Mouse (Mus musculus): Measurements from ENCODE around the gene Nucb1. TPM values are rescaled to one million over a fixed set of nuclear protein-coding genes. Genes with fewer than 3 reads are reported as not detected.

The Nucb1 gene
- total and polyA plus RNA-seq, 2 experiments = 68.1 to 307 TPM

GRCm38 (mm10) chr7:45475291-45475969, 34.8 kb downstream of the Nucb1 start:
- no peak overlapping the region for H3K4me3 ChIP-seq (ENCODE audit: insufficient read depth, low read depth, low read length)
- WGBS = 87% methylated on average over 16 of the region's 16 CpGs
- H3K36me3 ChIP-seq (ENCODE audit: control insufficient read depth, insufficient read depth, low read length) = peaks cover 44% of the 10 kb centered on the region
- DNase-seq (ENCODE audit: extremely low read depth, low read depth, low spot score) = no peak
- TF ChIP-seq POLR2A (IDR thresholded peaks at IDR 0.05; ENCODE audit: extremely low read depth, insufficient read depth, low read length) = no peak
- no peak for TF ChIP-seq CTCF (IDR thresholded peaks at IDR 0.05; ENCODE audit: low read depth, low read length)
- no peak overlapping the region for H3K27ac ChIP-seq (replicated peaks; ENCODE audit: insufficient read depth, low read depth, low read length)
- H3K9ac ChIP-seq (ENCODE audit: low read depth, low read length) = no peak overlapping the region
- no peaks in the 10 kb centered on the region for H3K79me2 ChIP-seq (ENCODE audit: control insufficient read depth, insufficient read depth, low read length)
- H3K27me3 ChIP-seq (ENCODE audit: control insufficient read depth, insufficient read depth, low read length) = no peaks in the 10 kb centered on the region
- H3K4me1 ChIP-seq (ENCODE audit: control insufficient read depth, insufficient read depth, low read length) = no peaks in the 10 kb centered on the region; the same call in 1 of the 2 replicates

- DNase-seq (ENCODE audit: extremely low read depth, low read depth, low spot score) = peak; percentile 65
- H3K27ac ChIP-seq (replicated peaks; ENCODE audit: insufficient read depth, low read depth, low read length) = no peak overlapping the region
- no peaks in the 10 kb centered on the region for H3K27me3 ChIP-seq (ENCODE audit: control insufficient read depth, insufficient read depth, low read length)
These were observed 39.3 kb downstream of the Nucb1 start for GRCm38 (mm10) chr7:45470869-45471268.

GRCm38 (mm10) chr7:45467090-45467670, 43.0 kb downstream of the Nucb1 start:
- Histone ChIP-seq H3K27ac (replicated peaks; ENCODE audit: insufficient read depth, low read depth, low read length) (no peak overlapping the region), H3K4me3 (ENCODE audit: insufficient read depth, low read depth, low read length) (no peak overlapping the region), H3K79me2 (ENCODE audit: control insufficient read depth, insufficient read depth, low read length) (peaks cover 16% of the 10 kb centered on the region; the same call in 1 of the 2 replicates), H3K4me1 (ENCODE audit: control insufficient read depth, insufficient read depth, low read length) (peaks cover 16% of the 10 kb centered on the region), H3K27me3 (ENCODE audit: control insufficient read depth, insufficient read depth, low read length) (no peaks in the 10 kb centered on the region), H3K9ac (ENCODE audit: low read depth, low read length) (no peak overlapping the region), H3K36me3 (ENCODE audit: control insufficient read depth, insufficient read depth, low read length) (peaks cover 6% of the 10 kb centered on the region)
- TF ChIP-seq CTCF (IDR thresholded peaks at IDR 0.05; ENCODE audit: low read depth, low read length) (no peak), POLR2A (IDR thresholded peaks at IDR 0.05; ENCODE audit: extremely low read depth, insufficient read depth, low read length) (no peak)
- WGBS = 43% methylated on average over 7 of the region's 7 CpGs
- no peak for DNase-seq (ENCODE audit: extremely low read depth, low read depth, low spot score)

More at GRCm38 (mm10) chr7:45470869-45471268, 39.3 kb downstream of the Nucb1 start:
- Histone ChIP-seq H3K9ac (ENCODE audit: low read depth, low read length) (no peak overlapping the region), H3K4me1 (ENCODE audit: control insufficient read depth, insufficient read depth, low read length) (peaks cover 4% of the 10 kb centered on the region), H3K4me3 (ENCODE audit: insufficient read depth, low read depth, low read length) (no peak overlapping the region), H3K79me2 (ENCODE audit: control insufficient read depth, insufficient read depth, low read length) (peaks cover 7% of the 10 kb centered on the region; the same call in 1 of the 2 replicates), H3K36me3 (ENCODE audit: control insufficient read depth, insufficient read depth, low read length) (peaks cover 22% of the 10 kb centered on the region)
- 23% methylated on average over 3 of the region's 3 CpGs for WGBS
- TF ChIP-seq POLR2A (IDR thresholded peaks at IDR 0.05; ENCODE audit: extremely low read depth, insufficient read depth, low read length) (no peak), CTCF (IDR thresholded peaks at IDR 0.05; ENCODE audit: low read depth, low read length) (peak; percentile 22; the same call in 1 of the 2 replicates)

- Histone ChIP-seq H3K27me3 (ENCODE audit: control insufficient read depth, insufficient read depth, low read length) (no peaks in the 10 kb centered on the region), H3K4me1 (ENCODE audit: control insufficient read depth, insufficient read depth, low read length) (peaks cover 18% of the 10 kb centered on the region), H3K36me3 (ENCODE audit: control insufficient read depth, insufficient read depth, low read length) (peaks cover 4% of the 10 kb centered on the region), H3K27ac (replicated peaks; ENCODE audit: insufficient read depth, low read depth, low read length) (peak within 1 kb of the TSS; percentile 74), H3K79me2 (ENCODE audit: control insufficient read depth, insufficient read depth, low read length) (peaks cover 16% of the 10 kb centered on the region; the same call in 1 of the 2 replicates), H3K4me3 (ENCODE audit: insufficient read depth, low read depth, low read length) (peak within 1 kb of the TSS; percentile 91), H3K9ac (ENCODE audit: low read depth, low read length) (peak within 1 kb of the TSS; percentile 91)
- DNase-seq (ENCODE audit: extremely low read depth, low read depth, low spot score) = peak; percentile 74
- WGBS = 1% methylated on average over 56 of the region's 58 CpGs
- TF ChIP-seq CTCF (IDR thresholded peaks at IDR 0.05; ENCODE audit: low read depth, low read length) = no peak
- TF ChIP-seq POLR2A (IDR thresholded peaks at IDR 0.05; ENCODE audit: extremely low read depth, insufficient read depth, low read length) = peak; percentile 48; the same call in 1 of the 2 replicates
These were observed 43.7 kb downstream of the Nucb1 start, which contains the start of gene Bax for GRCm38 (mm10) chr7:45466283-45467089. Gene Bax (minus strand): TSS chr7:45466898.

GRCm38 (mm10) chr7:45465549-45465948, 44.7 kb downstream of the Nucb1 start:
- H3K79me2 ChIP-seq (ENCODE audit: control insufficient read depth, insufficient read depth, low read length) = peaks cover 16% of the 10 kb centered on the region; the same call in 1 of the 2 replicates
- WGBS = 83% methylated on average over 9 of the region's 9 CpGs
- H3K9ac ChIP-seq (ENCODE audit: low read depth, low read length) = peak overlapping the region; percentile 91; the same call in 1 of the 2 replicates
- H3K36me3 ChIP-seq (ENCODE audit: control insufficient read depth, insufficient read depth, low read length) = peaks cover 4% of the 10 kb centered on the region
- H3K4me1 ChIP-seq (ENCODE audit: control insufficient read depth, insufficient read depth, low read length) = peaks cover 20% of the 10 kb centered on the region
- H3K27ac ChIP-seq (replicated peaks; ENCODE audit: insufficient read depth, low read depth, low read length) = no peak overlapping the region
- peak overlapping the region; percentile 91 for H3K4me3 ChIP-seq (ENCODE audit: insufficient read depth, low read depth, low read length)
- no peaks in the 10 kb centered on the region for H3K27me3 ChIP-seq (ENCODE audit: control insufficient read depth, insufficient read depth, low read length)
- no peak for DNase-seq (ENCODE audit: extremely low read depth, low read depth, low spot score)
- TF ChIP-seq CTCF (IDR thresholded peaks at IDR 0.05; ENCODE audit: low read depth, low read length) (0 out of 2 replicates have a peak, but pooled peaks have one; percentile 8), POLR2A (IDR thresholded peaks at IDR 0.05; ENCODE audit: extremely low read depth, insufficient read depth, low read length) (no peak)

All from liver, adult 2 months (tissue).